Comparison of ENCODE assay signal across 12 mouse cellular contexts in genomic region chr14:16431941-16432499, GRCm38 (mm10).
"Had no signal": no experiment of that assay in that cellular context is flagged by ENCODE, and none has a peak within 500 bp of the region (broad histone marks: within the 10 kb centered on the region; RNA-seq: fewer than 3 reads in every experiment).

No protein-coding gene starts in this region.

- H3K9me3 ChIP-seq: liver, embryonic 13.5 days; midbrain, embryonic 13.5 days; stomach, embryonic 15.5 days had no signal

- DNase-seq: kidney, adult 8-10 months; kidney, postnatal 25 days; liver; liver, embryonic 13.5 days; liver, postnatal 0 days; lung, postnatal 10 days; right cerebral cortex, postnatal 14 days; thymus, adult 2 months; thymus, postnatal 25 days had no signal

- ATAC-seq: liver, postnatal 0 days; midbrain, embryonic 13.5 days had no signal

- H3K4me1 ChIP-seq: liver, embryonic 13.5 days; midbrain, embryonic 13.5 days; stomach, embryonic 15.5 days had no signal

- H3K27me3 ChIP-seq: liver, embryonic 13.5 days; midbrain, embryonic 13.5 days; stomach, embryonic 15.5 days had no signal

- H3K4me3 ChIP-seq: left cerebral cortex, adult 2 months; liver, embryonic 13.5 days; midbrain, embryonic 13.5 days; stomach, embryonic 15.5 days had no signal

- H3K27ac ChIP-seq: liver, embryonic 13.5 days; midbrain, embryonic 13.5 days; stomach, embryonic 15.5 days had no signal

- H3K4me2 ChIP-seq: liver, embryonic 13.5 days; midbrain, embryonic 13.5 days; stomach, embryonic 15.5 days had no signal

- H3K9ac ChIP-seq: liver, embryonic 13.5 days; liver, postnatal 0 days; midbrain, embryonic 13.5 days; stomach, embryonic 15.5 days had no signal
